Mouse (Mus musculus) layer of hippocampus, postnatal 36 days (tissue): ENCODE results near the gene Sfmbt2. TPM values are rescaled to one million over a fixed set of nuclear protein-coding genes. Genes with fewer than 3 reads are reported as not detected.

ENCODE experiments used
- DNase-seq, 2 experiments: peaks; one replicate each; pipeline ENCODE4 v3.0.0; 2022
- microRNA-seq, 2 experiments: library from miRNA; unstranded; fragments of <30 nt; microRNA quantifications; one replicate each; pipeline ENCODE4 v1.2.0; 2021
- total RNA-seq, 2 experiments: library from RNA; stranded (reverse); gene quantifications; 2 replicates each; pipeline ENCODE4 v1.2.3; 2021

Gene Sfmbt2
- total RNA-seq, 2 experiments from 2014 or later, result 3.7 to 6.1 TPM

GRCm38 (mm10) chr2:10569392-10569791 is 199.1 kb downstream of the Sfmbt2 start:
- no peak for DNase-seq

- no peak for DNase-seq
Observed at GRCm38 (mm10) chr2:10572311-10572710, 202.0 kb downstream of the Sfmbt2 start.

- DNase-seq, result no peak
Observed at GRCm38 (mm10) chr2:10575962-10576740, 205.8 kb downstream of the Sfmbt2 start.

- DNase-seq, result no peak
Observed at GRCm38 (mm10) chr2:10582673-10583072, 212.4 kb downstream of the Sfmbt2 start.

GRCm38 (mm10) chr2:10583103-10583502 is 212.8 kb downstream of the Sfmbt2 start:
- no peak for DNase-seq

GRCm38 (mm10) chr2:10591310-10591709 is 221.0 kb downstream of the Sfmbt2 start:
- no peak for DNase-seq

- no peak for DNase-seq
Observed at GRCm38 (mm10) chr2:10615500-10615899, 245.2 kb downstream of the Sfmbt2 start.

Small RNAs within 50 kb of the gene (microRNA-seq; reads per million reads assigned to microRNA genes)
- gene Gm22051 (0 reads per million in 2 experiments), gene Gm22072 (0 to 0.30 reads per million in 2 experiments), gene Gm22091 (0 reads per million in 2 experiments), gene Gm22166 (0 reads per million in 2 experiments), gene Gm22239 (0 reads per million in 2 experiments), gene Gm22626 (0 reads per million in 2 experiments), gene Gm22635 (0 reads per million in 2 experiments), gene Gm22677 (0 reads per million in 2 experiments), gene Gm22678 (0 reads per million in 2 experiments), gene Gm22775 (0 reads per million in 2 experiments), gene Gm22925 (0 reads per million in 2 experiments), gene Gm23108 (0 reads per million in 2 experiments), gene Gm23288 (0 reads per million in 2 experiments), gene Gm23542 (0 reads per million in 2 experiments), gene Gm23569 (0 reads per million in 2 experiments), gene Gm23571 (0 reads per million in 2 experiments), gene Gm23578 (0 reads per million in 2 experiments), gene Gm23651 (0 reads per million in 2 experiments), gene Gm23988 (0 reads per million in 2 experiments), gene Gm24028 (0 reads per million in 2 experiments), gene Gm24167 (0 reads per million in 2 experiments), gene Gm24315 (0 reads per million in 2 experiments), gene Gm24342 (0 reads per million in 2 experiments), gene Gm24488 (0 reads per million in 2 experiments), gene Gm24640 (0 reads per million in 2 experiments), gene Gm24673 (0 reads per million in 2 experiments), gene Gm24761 (0 reads per million in 2 experiments), gene Gm24806 (0 reads per million in 2 experiments), gene Gm25022 (0 reads per million in 2 experiments), gene Gm25158 (0 reads per million in 2 experiments), gene Gm25263 (0 reads per million in 2 experiments), gene Gm25285 (0 reads per million in 2 experiments), gene Gm25316 (0 reads per million in 2 experiments), gene Gm25451 (0 reads per million in 2 experiments), gene Gm25673 (0 reads per million in 2 experiments), gene Gm25680 (0 reads per million in 2 experiments), gene Gm25701 (0 reads per million in 2 experiments), gene Gm25753 (0 reads per million in 2 experiments), gene Gm25943 (0 reads per million in 2 experiments), gene Gm26060 (0 reads per million in 2 experiments), gene Gm26073 (0 reads per million in 2 experiments), gene Gm26092 (0 reads per million in 2 experiments), gene Gm26156 (0 reads per million in 2 experiments), gene Gm26229 (0 reads per million in 2 experiments), gene Gm26398 (0 reads per million in 2 experiments), gene Gm26426 (0 reads per million in 2 experiments), gene Gm26431 (0 reads per million in 2 experiments), gene Gm26491 (0 reads per million in 2 experiments), gene Mir297a-2 (0 to 0.21 reads per million in 2 experiments), gene Mir297a-3 (0 reads per million in 2 experiments), gene Mir297a-4 (0 reads per million in 2 experiments), gene Mir297b (0 to 0.30 reads per million in 2 experiments), gene Mir297c (0 reads per million in 2 experiments), gene Mir466 (0 reads per million in 2 experiments), gene Mir466b-1 (0 reads per million in 2 experiments), gene Mir466b-2 (0 reads per million in 2 experiments), gene Mir466b-3 (0 reads per million in 2 experiments), gene Mir466b-4 (0 reads per million in 2 experiments), gene Mir466b-5 (0 reads per million in 2 experiments), gene Mir466b-6 (0 reads per million in 2 experiments), gene Mir466b-7 (0 reads per million in 2 experiments), gene Mir466b-8 (0 reads per million in 2 experiments), gene Mir466c-1 (0 reads per million in 2 experiments), gene Mir466c-2 (0 reads per million in 2 experiments), gene Mir466d (0 reads per million in 2 experiments), gene Mir466e (0 reads per million in 2 experiments), gene Mir466f-1 (0 reads per million in 2 experiments), gene Mir466f-2 (0 reads per million in 2 experiments), gene Mir466f-3 (0 reads per million in 2 experiments), gene Mir466g (0 reads per million in 2 experiments), gene Mir466h (0 reads per million in 2 experiments), gene Mir466l (0 reads per million in 2 experiments), gene Mir466m (0 reads per million in 2 experiments), gene Mir466n (0.60 to 1.1 reads per million in 2 experiments), gene Mir466o (0 reads per million in 2 experiments), gene Mir466p (0 reads per million in 2 experiments), gene Mir467a-1 (0 reads per million in 2 experiments), gene Mir467a-10 (0 reads per million in 2 experiments), gene Mir467a-2 (0 reads per million in 2 experiments), gene Mir467a-3 (0 reads per million in 2 experiments), gene Mir467a-4 (0 reads per million in 2 experiments), gene Mir467a-5 (0 reads per million in 2 experiments), gene Mir467a-6 (0 reads per million in 2 experiments), gene Mir467a-7 (0 reads per million in 2 experiments), gene Mir467a-8 (0 reads per million in 2 experiments), gene Mir467a-9 (0 reads per million in 2 experiments), gene Mir467b (0 reads per million in 2 experiments), gene Mir467c (42.7 to 65.6 reads per million in 2 experiments), gene Mir467d (725 to 761 reads per million in 2 experiments), gene Mir467e (338 to 358 reads per million in 2 experiments), gene Mir669a-1 (0 reads per million in 2 experiments), gene Mir669a-10 (0 reads per million in 2 experiments), gene Mir669a-11 (0 reads per million in 2 experiments), gene Mir669a-12 (0 reads per million in 2 experiments), gene Mir669a-2 (0 reads per million in 2 experiments), gene Mir669a-3 (0 reads per million in 2 experiments), gene Mir669a-4 (0 reads per million in 2 experiments), gene Mir669a-5 (0 reads per million in 2 experiments), gene Mir669a-6 (0 reads per million in 2 experiments), gene Mir669a-7 (0 reads per million in 2 experiments), gene Mir669a-8 (0 reads per million in 2 experiments), gene Mir669a-9 (0 reads per million in 2 experiments), gene Mir669b (0 reads per million in 2 experiments), gene Mir669c (244 to 354 reads per million in 2 experiments), gene Mir669d (0 reads per million in 2 experiments), gene Mir669d-2 (0 reads per million in 2 experiments), gene Mir669e (6.1 to 8.7 reads per million in 2 experiments), gene Mir669f (0.21 to 0.60 reads per million in 2 experiments), gene Mir669g (0 reads per million in 2 experiments), gene Mir669h (4.9 to 11.0 reads per million in 2 experiments), gene Mir669i (0 reads per million in 2 experiments), gene Mir669j (0 reads per million in 2 experiments), gene Mir669k (0 reads per million in 2 experiments), gene Mir669l (18.2 to 29.6 reads per million in 2 experiments), gene Mir669m-1 (0 reads per million in 2 experiments), gene Mir669m-2 (0 reads per million in 2 experiments), gene Mir669o (108 to 121 reads per million in 2 experiments), gene Mir669p-1 (0 reads per million in 2 experiments), gene Mir669p-2 (0 reads per million in 2 experiments)

Other genes starting within 250 kb of the Sfmbt2 start
- 1 to 10 TPM; 1.7 to 2.2 TPM for gene Itih2, start 239.1 kb upstream of the Sfmbt2 start, total RNA-seq
- 10 to 100 TPM; 11.9 to 15.0 TPM for gene Itih5, start 216.9 kb upstream of the Sfmbt2 start, total RNA-seq